Mouse (Mus musculus) lung, embryonic 15.5 days (tissue): Measurements from ENCODE around the gene Cntrl. TPM values are rescaled to one million over a fixed set of nuclear protein-coding genes. Genes with fewer than 3 reads are reported as not detected.

ENCODE experiments used
- ATAC-seq: fragments of 200-750 bp; cut with Nextera tagmentation; 2 replicates; pipeline ENCODE4 v1.8.0; 2017; ENCODE audit warnings: moderate number of reproducible peaks, borderline replicate concordance; ENCODE audit not compliant: low FRiP score, low TSS enrichment; ENCODE audit errors: extremely low read depth
- H3K27ac ChIP-seq: fragments of 300-500 bp; sonication (generic); 2 replicates; pipeline ENCODE4 v1.5.1; 2015; ENCODE audit warnings: moderate library complexity, mild to moderate bottlenecking, inconsistent platforms
- H3K27me3 ChIP-seq: fragments of 300-500 bp; sonication (generic); 2 replicates; pipeline ENCODE4 v1.6.1; 2015; ENCODE audit warnings: inconsistent platforms
- H3K36me3 ChIP-seq: fragments of 300-500 bp; sonication (generic); 2 replicates; pipeline ENCODE4 v1.6.1; 2015; ENCODE audit warnings: inconsistent platforms
- H3K4me1 ChIP-seq: fragments of 300-500 bp; sonication (generic); 2 replicates; pipeline ENCODE4 v1.6.1; 2015; ENCODE audit warnings: inconsistent platforms
- H3K4me2 ChIP-seq: fragments of 300-500 bp; sonication (generic); 2 replicates; pipeline ENCODE4 v1.6.1; 2015; ENCODE audit warnings: inconsistent platforms, mild to moderate bottlenecking, moderate library complexity
- H3K4me3 ChIP-seq: fragments of 300-500 bp; sonication (generic); 2 replicates; pipeline ENCODE4 v1.5.1; 2015; ENCODE audit warnings: mild to moderate bottlenecking, inconsistent platforms
- H3K9ac ChIP-seq: fragments of 300-500 bp; sonication (generic); 2 replicates; pipeline ENCODE4 v1.6.1; 2015; ENCODE audit warnings: inconsistent platforms
- H3K9me3 ChIP-seq: fragments of 300-500 bp; sonication (generic); 2 replicates; pipeline ENCODE4 v1.6.1; 2016; ENCODE audit warnings: inconsistent platforms
- WGBS: fragments of 180-500 bp; shearing (Covaris S2); methylation state at CpG from one replicate; pipeline ENCODE4 v1.1.7; 2015; 5-methylcytosine and 5-hydroxymethylcytosine counted together
- polyA plus RNA-seq: library from polyadenylated mRNA; unstranded; fragments of >200 nt; fragmentation: Nextera tagmentation; extraction: Ambion mirVana; gene quantifications from 2 replicates; pipeline ENCODE4 v1.2.1, GENCODE M21; 2015

The Cntrl gene
- polyA plus RNA-seq, 1 experiment from 2014 or later, result 26.3 TPM

- WGBS, result 57% methylated on average over 8 of the region's 8 CpGs
Observed at GRCm38 (mm10) chr2:35208931-35209665, 99.8 kb downstream of the Cntrl start.

DNA sequence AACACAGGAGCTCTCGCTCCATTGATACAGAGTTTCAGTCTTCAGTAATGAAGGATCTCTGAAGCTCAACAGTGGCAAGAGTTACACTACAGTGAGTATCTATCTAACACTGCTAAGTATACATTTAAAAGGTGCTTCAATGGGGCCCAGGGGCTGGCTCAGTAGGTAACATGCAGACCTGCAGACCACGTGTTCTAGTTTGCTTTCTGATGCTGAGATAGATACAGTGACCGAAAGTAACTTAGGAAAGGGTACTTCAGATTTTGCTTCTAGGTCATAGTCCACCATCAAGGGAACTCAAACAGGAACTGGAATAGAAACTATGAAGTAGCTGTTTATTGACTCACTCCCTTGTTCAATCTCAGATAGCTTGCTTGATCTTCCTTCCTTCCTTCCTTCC lies 102.4 kb downstream of the Cntrl start:
- 52% methylated on average over 3 of the region's 3 CpGs for WGBS

More at GRCm38 (mm10) chr2:35208931-35209665, 99.8 kb downstream of the Cntrl start:
- Histone ChIP-seq H3K27me3 (no peaks in the 10 kb centered on the region), H3K36me3 (no peaks in the 10 kb centered on the region), H3K9ac (no peak overlapping the region), H3K4me1 (no peaks in the 10 kb centered on the region), H3K4me3 (no peak overlapping the region), H3K9me3 (no peaks in the 10 kb centered on the region), H3K27ac (no peak overlapping the region), H3K4me2 (no peak overlapping the region)
- no peak for ATAC-seq

GRCm38 (mm10) chr2:35213345-35213910 lies 104.1 kb downstream of the Cntrl start:
- WGBS, result 65% methylated on average over 12 of the region's 12 CpGs
- Histone ChIP-seq H3K4me2 (no peak overlapping the region), H3K4me3 (no peak overlapping the region), H3K27ac (no peak overlapping the region), H3K9ac (no peak overlapping the region), H3K9me3 (no peaks in the 10 kb centered on the region), H3K36me3 (no peaks in the 10 kb centered on the region), H3K4me1 (peaks cover 3% of the 10 kb centered on the region; the same call in 1 of the 2 replicates), H3K27me3 (no peaks in the 10 kb centered on the region)
- ATAC-seq, result no peak

More for the DNA sequence above, 102.4 kb downstream of the Cntrl start:
- Histone ChIP-seq H3K9ac (no peak overlapping the region), H3K27ac (no peak overlapping the region), H3K4me1 (peaks cover 3% of the 10 kb centered on the region; the same call in 1 of the 2 replicates), H3K36me3 (no peaks in the 10 kb centered on the region), H3K4me3 (no peak overlapping the region), H3K9me3 (no peaks in the 10 kb centered on the region), H3K4me2 (no peak overlapping the region), H3K27me3 (no peaks in the 10 kb centered on the region)
- no peak for ATAC-seq

- H3K27ac ChIP-seq, result peak overlapping the region; percentile 67
- peak; percentile 85; the same call in 1 of the 2 replicates for ATAC-seq
- peaks cover 3% of the 10 kb centered on the region; the same call in 1 of the 2 replicates for H3K4me1 ChIP-seq
- no peak overlapping the region for H3K4me3 ChIP-seq
- no peaks in the 10 kb centered on the region for H3K36me3 ChIP-seq
- WGBS, result 3% methylated on average over 12 of the region's 12 CpGs
- no peak overlapping the region for H3K9ac ChIP-seq
- no peaks in the 10 kb centered on the region for H3K27me3 ChIP-seq
- peak overlapping the region; percentile 33 for H3K4me2 ChIP-seq
- H3K9me3 ChIP-seq, result no peaks in the 10 kb centered on the region
Observed at GRCm38 (mm10) chr2:35214881-35215358, 105.6 kb downstream of the Cntrl start.

DNA sequence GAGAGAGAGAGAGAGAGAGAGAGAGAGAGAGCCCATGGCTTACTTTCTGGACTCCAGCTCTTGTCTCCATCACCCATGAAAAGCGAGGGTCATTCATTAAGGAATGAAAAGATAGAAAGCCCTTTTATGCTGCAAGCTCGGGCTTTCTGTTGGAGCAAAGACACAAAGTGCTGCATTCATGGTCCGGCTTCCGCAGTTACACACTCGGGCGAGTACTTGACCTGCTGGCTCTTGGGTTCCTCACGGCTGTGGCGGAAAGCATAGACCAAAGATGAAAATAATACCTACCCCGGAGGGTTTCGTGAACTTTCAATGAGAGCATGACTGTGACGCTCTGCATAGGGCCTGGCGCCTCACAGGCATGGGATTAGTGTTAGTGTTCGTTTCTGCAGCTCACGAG lies 106.1 kb downstream of the Cntrl start:
- H3K4me2 ChIP-seq, result no peak overlapping the region; the same call in 1 of the 2 replicates
- H3K9me3 ChIP-seq, result no peaks in the 10 kb centered on the region
- no peak overlapping the region for H3K9ac ChIP-seq
- H3K4me1 ChIP-seq, result peaks cover 3% of the 10 kb centered on the region; the same call in 1 of the 2 replicates
- H3K36me3 ChIP-seq, result no peaks in the 10 kb centered on the region
- no peak overlapping the region for H3K4me3 ChIP-seq
- WGBS, result 67% methylated on average over 14 of the region's 14 CpGs
- ATAC-seq, result no peak
- no peaks in the 10 kb centered on the region for H3K27me3 ChIP-seq
- peak overlapping the region; percentile 67 for H3K27ac ChIP-seq

GRCm38 (mm10) chr2:35216701-35217100 lies 107.4 kb downstream of the Cntrl start:
- 60% methylated on average over 2 of the region's 2 CpGs for WGBS
- H3K4me3 ChIP-seq, result no peak overlapping the region
- H3K27ac ChIP-seq, result no peak overlapping the region
- H3K36me3 ChIP-seq, result no peaks in the 10 kb centered on the region
- ATAC-seq, result no peak
- no peaks in the 10 kb centered on the region for H3K27me3 ChIP-seq
- H3K4me2 ChIP-seq, result no peak overlapping the region
- H3K4me1 ChIP-seq, result peaks cover 3% of the 10 kb centered on the region; the same call in 1 of the 2 replicates
- no peak overlapping the region for H3K9ac ChIP-seq
- H3K9me3 ChIP-seq, result no peaks in the 10 kb centered on the region

DNA sequence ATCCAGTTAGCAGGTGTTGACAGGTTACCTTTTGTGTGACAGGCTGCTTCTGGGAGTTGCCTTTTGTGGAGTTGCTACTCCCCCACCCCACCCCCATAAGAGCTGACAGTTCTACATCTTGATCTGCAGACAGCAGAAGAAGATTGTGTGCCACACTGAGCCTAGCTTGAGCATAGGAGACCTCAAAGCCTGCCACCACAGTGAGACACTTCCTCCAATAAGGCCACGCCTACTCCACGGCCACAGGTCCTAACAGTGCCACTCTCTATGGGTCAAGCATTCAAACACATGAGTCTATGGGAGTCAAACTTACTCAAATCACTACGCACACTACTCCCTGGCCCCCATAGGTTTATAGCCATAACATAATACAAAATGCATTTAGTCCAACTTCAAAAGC lies 109.4 kb downstream of the Cntrl start:
- Histone ChIP-seq H3K9me3 (no peaks in the 10 kb centered on the region), H3K4me2 (no peak overlapping the region), H3K9ac (no peak overlapping the region), H3K4me1 (peaks cover 3% of the 10 kb centered on the region; the same call in 1 of the 2 replicates), H3K27ac (no peak overlapping the region), H3K27me3 (no peaks in the 10 kb centered on the region), H3K4me3 (no peak overlapping the region), H3K36me3 (no peaks in the 10 kb centered on the region)
- no peak for ATAC-seq
- WGBS, result 93% methylated on average over 3 of the region's 3 CpGs

- H3K9me3 ChIP-seq, result no peaks in the 10 kb centered on the region
- H3K4me1 ChIP-seq, result no peaks in the 10 kb centered on the region
- ATAC-seq, result no peak
- no peak overlapping the region for H3K9ac ChIP-seq
- 64% methylated on average over 6 of the region's 6 CpGs for WGBS
- no peak overlapping the region for H3K4me2 ChIP-seq
- H3K36me3 ChIP-seq, result no peaks in the 10 kb centered on the region
- no peak overlapping the region for H3K4me3 ChIP-seq
- H3K27ac ChIP-seq, result no peak overlapping the region
- H3K27me3 ChIP-seq, result no peaks in the 10 kb centered on the region
Observed at GRCm38 (mm10) chr2:35222822-35223391, 113.6 kb downstream of the Cntrl start.

DNA sequence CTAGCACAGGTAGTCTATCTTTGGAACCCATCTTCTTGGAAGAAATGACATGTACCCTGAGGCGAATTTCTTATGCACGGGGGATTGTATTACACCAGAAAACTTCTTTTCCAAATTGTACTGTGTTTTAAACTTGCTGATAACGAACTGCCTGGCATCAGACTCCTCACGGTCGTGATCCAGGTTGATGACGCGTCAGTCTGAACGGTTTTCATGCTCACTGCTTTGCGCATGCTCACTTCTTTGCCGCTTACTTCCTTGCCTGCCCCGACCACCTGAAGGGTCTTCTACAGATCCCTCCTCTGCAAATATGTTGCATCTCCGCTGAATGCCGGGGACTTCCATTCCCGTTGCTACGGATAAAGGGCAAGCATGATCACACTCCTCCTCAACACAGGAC lies 115.0 kb downstream of the Cntrl start:
- no peaks in the 10 kb centered on the region for H3K36me3 ChIP-seq
- no peak overlapping the region for H3K4me3 ChIP-seq
- WGBS, result 85% methylated on average over 15 of the region's 15 CpGs
- H3K27me3 ChIP-seq, result no peaks in the 10 kb centered on the region
- no peaks in the 10 kb centered on the region for H3K9me3 ChIP-seq
- no peak overlapping the region for H3K27ac ChIP-seq
- no peak overlapping the region for H3K4me2 ChIP-seq
- no peak for ATAC-seq
- no peak overlapping the region for H3K9ac ChIP-seq
- no peaks in the 10 kb centered on the region for H3K4me1 ChIP-seq

DNA sequence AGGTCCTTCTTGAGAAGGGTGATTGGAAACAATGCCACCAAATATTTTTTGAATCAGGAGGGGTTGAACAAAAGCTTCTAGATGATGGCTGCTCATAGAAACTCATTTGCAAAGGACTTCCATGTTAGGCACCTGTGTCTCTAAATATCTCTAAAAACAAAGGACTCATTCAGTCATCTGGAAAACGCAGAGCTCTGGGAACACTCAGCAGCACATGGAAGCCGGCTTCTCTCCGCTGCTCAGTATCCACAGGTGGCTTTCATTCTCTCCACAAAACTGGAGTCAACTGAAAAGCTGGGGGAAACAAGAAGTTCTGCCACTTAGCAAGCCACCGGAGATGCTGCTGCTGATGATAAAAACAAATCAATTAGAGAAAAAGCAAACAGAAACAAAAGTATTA lies 118.9 kb downstream of the Cntrl start:
- 47% methylated on average over 4 of the region's 4 CpGs for WGBS
- Histone ChIP-seq H3K27me3 (no peaks in the 10 kb centered on the region), H3K9ac (no peak overlapping the region), H3K4me3 (no peak overlapping the region), H3K4me2 (no peak overlapping the region), H3K36me3 (no peaks in the 10 kb centered on the region), H3K27ac (no peak overlapping the region), H3K9me3 (no peaks in the 10 kb centered on the region), H3K4me1 (0 out of 2 replicates have a peak, but pooled peaks cover 7% of the 10 kb centered on the region)
- ATAC-seq, result no peak
